Mouse (Mus musculus) embryo, embryonic 9.5 days (tissue): Measurements from ENCODE around the gene Fbxl5.

Experiments
- DNase-seq: peaks from one replicate; pipeline ENCODE4 v3.0.0-alpha.2; 2017; ENCODE audit errors: extremely low spot score

Gene Fbxl5

DNA sequence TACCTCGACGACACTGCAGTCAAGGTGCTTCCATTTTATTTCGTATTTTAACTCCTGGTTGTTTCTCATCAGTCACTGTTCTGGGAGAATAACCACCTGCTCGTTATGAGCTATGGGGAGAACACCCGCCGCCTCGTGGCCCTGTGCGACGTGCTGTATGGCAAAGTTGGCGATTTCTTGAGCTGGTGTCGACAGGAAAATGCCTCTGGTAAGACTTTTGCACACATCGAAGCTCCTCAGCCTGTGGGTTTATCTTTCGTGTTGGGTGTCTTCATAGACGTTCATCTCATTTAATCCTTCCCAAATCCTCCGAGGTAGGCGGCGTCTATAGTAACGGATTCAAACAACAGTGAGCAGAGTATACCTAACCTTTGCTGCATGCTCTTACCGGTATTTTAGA lies at the start of gene Fbxl5:
Gene Fbxl5 (minus strand): TSS at position 101 of the 400 bp plus-strand sequence.
- DNase-seq = no peak

DNA sequence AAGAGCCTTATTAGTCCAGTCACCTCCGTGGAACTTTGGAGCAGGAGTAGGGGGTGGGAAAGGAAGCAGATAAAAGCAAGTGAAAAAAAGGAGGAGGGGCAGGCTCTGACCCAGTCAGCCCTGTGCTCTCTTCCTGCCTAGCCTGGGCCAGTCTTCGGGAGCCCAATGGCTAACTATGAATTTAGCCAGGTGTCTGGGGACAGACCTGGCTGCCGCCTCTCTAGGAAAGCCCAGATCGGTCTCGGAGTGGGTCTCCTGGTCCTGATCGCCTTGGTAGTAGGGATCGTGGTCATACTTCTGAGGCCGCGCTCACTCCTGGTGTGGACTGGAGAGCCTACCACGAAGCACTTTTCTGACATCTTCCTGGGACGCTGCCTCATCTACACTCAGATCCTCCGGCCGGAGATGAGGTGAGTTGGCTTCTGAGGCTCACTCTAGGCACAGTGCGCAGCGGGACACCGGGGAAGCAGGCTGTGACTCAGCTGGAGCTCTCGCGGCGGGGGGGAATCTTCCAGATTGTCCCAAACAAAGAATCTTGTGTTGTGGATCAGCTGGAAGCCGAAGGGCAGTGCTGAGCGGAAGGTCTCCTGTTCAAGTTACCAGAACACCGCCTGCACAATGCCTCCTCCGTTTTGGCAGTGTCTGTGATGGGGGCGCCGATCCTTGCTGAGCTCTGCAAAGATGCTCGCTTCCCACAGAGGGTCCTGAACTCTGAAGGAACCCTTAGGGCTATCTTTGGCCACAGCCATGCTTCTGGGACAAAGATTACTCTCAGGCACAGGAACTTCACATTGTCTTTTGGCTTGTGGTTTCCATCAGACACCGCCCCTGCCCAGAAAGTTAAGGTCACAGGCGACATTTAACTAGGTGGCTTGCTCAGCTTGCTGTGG lies 47.5 kb upstream of the Fbxl5 start:
- DNase-seq = peak; percentile 59

DNA sequence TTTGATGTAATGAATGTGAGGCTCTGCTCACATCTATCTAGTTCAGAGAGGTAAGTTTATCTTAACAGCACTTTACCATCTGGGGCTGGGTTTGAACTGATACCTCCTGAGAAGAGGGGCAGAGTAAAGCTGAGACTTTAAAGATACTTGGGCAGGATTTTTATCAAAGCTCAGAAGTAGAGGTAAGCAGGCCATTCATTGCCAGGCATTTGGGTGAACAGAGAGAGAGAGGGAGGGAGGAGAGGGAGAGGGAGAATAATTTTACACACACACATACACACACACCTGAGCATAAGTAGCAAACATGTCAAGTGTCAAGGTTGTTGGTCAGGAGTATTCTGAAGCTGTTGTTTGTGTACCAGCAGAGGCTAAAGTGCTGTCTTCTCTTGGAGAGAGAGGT lies 46.8 kb upstream of the Fbxl5 start, which contains the start of gene Cd38:
Gene Cd38 (plus strand): TSS at position 301 of the 400 bp plus-strand sequence.
- DNase-seq = no peak

DNA sequence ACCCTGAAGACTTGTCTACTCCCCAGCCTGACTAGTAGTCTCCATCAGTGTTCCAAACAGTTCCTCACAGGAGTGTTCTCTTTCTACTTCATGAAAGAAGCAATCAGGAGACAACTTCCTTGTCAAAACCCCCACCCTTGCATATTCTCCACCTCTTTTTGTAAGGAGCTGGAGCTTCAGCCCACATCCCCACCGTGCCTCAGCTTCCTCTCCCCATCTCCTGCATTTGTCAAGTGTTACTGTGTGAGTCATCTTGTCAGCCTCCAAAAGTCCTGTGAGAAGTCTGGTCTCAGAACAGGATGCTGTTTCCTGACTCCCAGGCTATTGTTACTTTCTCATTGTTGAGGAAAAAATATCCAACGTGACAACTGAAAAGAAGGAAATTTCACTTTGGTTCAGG lies 43.9 kb upstream of the Fbxl5 start:
- no peak for DNase-seq

DNA sequence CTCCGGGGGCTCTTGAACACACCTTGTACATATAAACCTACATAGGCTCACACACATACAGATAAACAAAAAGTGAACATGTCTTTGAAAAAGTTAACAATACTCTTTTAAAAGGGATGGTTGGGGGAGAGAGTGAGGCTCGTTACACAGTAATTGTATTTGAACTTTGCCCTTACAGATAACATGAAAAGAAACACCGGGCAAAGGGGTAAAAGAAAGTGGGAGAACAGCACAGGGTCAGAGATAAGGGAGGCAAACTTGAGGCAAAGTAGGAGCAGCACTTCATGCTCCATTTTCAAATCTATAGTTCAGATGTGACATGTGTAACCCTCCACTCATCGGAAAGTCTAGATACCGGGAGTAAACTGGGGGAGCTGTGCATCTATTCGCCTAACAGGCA lies 42.2 kb upstream of the Fbxl5 start:
- no peak for DNase-seq

DNA sequence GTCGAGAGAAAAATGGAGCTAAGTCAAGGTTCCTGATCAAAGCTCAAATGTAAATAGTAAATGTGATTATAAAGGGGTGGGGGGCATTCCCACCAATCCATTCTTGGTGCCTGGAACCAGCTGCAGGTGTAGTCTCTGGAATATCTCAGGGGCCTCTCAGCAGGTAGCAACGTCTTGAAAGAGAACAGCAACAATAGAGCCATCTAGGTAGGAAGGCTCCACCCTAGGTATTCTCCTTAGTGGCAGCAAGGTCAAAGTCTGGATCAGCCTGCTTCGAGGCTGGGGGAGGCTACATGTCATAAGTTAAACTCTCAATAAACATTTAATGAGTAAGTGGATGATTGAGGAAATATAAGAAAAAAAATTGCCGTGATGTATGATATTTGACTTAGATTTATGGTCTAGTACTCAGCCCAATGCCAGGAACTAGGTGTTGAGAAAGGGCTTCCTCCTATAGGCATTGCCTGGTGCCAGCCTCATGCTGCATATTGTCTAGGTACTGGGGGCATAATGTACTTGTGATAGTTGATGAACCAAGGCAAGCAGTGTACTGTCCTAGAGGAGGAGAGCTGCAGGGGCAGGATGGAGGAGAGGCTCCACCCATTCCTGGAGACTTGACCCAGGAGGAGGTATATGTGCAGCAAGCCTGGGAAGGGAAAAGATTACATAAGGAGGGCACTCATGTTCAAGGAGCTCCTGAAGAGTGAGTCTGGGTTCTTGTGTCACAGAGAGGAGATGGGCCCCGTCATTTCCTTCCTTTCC lies 39.4 kb upstream of the Fbxl5 start:
- no peak for DNase-seq

DNA sequence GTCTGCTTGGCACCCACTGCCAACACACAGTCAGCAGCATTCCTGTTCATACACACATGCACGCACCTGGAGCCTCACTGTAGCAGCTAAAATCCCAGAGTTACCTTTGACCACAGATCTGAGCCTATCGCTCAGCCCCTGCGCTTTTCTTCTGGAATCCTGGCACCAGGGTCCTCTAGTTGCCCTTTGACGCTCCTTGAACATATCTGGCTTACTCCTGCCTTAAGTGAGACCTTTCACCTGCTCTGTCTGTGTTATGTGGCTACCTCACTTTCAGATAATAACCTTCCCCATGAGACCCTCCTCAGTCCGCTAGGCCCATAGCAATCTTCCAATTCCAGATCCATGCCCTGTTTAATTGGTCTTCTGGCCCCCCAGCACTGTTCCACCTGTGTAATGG lies 38.7 kb upstream of the Fbxl5 start:
- DNase-seq = no peak

DNA sequence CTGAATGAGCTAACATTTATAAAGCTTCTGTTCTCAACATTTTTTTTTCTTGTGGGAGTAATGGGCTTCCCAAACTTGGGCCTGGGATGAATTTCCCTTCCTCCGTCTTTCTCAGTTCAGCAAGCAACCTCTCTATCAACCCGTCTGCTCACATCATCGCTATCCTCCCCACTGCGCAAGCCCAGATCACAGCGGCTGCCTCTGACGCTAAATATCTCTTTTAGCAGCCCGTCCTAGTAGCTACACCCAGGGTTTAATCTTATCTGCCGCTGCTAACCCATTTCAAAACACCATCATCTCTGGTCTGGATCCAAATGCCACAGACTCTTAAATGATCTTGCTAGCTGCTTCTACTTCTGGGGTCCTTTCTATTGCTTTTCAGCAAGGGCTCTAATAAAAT lies 38.2 kb upstream of the Fbxl5 start:
- DNase-seq = no peak

DNA sequence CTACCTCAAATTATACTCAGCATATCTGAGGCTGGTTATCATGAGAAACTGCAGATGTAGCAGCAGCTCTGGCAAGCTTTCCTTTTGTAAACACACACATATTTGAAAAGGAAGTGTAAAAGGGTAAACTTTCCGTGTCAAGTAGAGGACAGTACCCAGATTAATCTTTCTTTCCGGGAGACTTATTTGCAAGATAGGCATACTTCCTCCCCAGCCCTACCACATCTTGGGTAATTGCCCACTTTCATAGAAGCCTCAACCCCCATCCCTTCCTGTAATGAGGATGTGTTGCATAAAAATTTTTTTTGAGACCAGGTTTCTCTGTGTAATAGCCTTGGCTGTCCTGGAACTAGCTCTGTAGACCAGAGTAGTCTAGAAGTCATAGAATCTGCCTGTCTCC lies 34.3 kb upstream of the Fbxl5 start:
- DNase-seq = no peak

DNA sequence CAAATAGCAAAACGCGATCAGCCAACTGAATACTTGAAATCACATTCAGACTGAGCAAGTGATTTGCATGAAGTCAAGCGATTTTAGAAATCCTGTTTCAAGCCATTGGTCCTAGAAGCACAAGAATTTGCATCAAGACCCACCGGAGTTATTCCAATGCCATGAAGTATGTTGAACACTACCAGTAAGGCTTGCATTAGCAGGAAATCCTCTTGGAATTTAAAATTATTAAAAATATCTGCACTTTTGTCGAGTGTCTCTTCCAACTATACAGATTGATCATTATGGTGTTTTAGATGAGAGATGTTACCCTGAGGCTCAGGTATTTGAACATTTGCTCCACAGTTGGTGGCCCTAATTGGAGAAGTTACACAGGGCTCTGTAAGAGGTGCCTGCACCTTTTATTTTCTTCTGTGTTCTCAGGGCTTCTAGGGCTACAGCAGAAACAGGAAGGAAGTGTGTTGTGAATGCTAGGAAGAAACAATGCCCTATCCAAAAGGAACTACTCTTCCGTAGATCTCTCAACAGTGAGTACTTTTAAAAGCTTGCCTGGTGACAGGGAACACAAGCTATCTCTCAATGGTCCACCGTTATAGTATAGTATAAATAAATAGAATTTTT lies 32.5 kb upstream of the Fbxl5 start:
- DNase-seq = no peak

DNA sequence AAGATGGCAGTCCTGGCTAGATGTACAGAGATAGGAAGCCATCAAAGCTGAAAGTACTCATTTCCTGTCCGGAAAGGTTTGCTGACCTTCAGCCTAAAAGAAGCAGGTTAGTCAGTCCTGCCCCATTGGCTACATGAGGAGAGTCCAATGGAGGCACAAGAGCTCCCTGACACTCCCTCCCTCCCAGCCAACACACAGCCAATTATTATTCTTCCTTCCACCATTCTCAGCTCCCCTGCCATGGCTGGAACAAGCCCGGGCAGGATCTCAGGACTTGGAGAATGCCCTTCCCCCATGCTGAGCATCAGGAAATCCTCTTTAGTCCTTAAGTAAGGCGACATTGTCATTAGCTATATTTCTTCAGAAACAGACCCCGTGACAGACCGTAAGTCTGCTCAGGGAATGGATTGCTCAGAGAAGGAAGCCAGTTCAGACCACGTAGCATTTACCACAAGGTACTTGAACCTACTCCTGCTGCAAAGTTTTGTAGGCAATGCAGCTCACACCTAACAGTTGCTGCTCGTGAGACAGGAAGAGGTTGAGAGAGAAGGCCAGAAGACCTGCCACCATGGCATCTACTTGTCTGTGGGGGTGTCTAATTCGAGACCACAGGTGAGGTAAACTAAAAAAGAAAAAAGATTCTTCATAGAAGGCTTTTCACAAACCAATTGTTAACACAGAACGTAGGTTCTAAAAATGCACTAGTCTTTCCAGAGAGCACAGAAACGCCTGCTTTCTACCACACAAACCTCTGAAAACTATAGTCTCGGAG lies 31.8 kb upstream of the Fbxl5 start:
- no peak for DNase-seq

DNA sequence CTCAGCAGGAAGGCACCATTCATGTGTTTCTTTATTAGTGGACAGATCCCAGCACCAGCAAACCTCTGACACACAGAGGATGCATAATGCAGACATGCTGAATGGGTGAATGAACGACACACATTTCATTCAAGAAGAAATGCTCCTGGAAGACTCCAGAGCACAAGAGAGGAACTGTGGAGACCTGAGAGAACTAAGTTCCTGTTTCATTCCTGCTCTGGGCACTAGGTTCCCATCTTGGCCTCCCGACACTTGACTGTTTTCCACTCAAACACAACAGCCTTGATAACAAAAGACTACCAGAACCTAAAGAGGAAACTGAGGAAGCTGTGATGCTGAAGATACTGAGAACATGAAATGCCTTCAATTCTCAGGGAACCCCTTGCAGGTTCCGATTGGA lies 26.8 kb upstream of the Fbxl5 start:
- DNase-seq = no peak

DNA sequence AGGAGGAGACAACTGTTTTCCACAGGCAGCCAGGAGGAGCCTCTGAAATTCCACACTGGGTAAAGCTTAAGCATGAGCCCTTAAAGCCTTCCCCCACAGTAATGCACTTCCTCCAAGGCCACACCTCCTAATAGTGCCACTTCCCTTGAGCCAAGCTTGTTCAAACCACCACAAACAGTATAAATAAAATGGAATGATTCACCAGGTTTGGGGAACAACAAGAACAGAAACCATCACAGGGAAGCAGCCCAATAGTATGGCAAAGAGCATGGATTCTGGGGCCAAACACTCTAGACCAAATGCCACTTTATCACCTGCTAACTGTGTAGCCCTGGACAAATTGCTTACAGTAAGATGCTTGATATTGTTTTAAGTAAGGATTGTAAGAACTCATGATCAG lies 26.1 kb upstream of the Fbxl5 start:
- no peak for DNase-seq

DNA sequence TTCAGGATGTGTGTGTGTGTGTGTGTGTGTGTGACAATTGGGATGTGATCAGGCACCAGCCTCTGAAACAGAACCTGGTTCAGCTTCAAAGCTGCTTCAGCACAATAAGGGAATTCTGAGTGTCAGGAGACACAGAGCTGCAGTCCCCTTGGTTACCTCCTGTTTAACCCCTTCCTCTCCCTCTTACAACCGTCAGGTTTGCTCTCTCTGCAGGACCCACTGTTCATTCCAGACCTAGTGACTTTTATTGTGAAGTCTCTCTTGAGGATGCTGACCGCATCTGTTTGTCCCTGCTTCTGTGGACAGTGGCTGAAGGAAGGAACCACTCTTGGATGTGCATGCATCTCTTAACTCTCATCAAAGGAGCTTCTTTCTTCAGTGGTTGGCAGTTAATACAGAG lies 24.8 kb upstream of the Fbxl5 start:
- no peak for DNase-seq

DNA sequence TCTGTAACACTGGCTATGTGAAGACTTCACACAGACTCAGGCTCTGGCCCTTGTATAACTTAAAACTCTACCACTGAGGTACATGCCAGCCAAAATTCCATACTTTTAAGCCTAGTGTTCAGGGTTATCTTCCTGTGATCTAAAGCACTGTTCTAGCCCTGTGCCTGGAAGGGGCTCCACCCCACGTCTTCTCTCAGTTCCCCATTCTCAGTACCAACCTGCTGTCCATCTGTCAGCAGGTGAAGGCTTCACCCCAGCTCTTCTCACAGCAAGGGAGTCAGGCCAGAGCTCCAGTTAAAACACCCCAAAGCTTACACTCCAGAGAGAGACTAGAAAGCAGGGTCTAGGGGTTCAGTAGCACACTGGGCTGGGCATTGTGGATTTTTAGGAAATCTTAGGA lies 24.2 kb upstream of the Fbxl5 start:
- no peak for DNase-seq

DNA sequence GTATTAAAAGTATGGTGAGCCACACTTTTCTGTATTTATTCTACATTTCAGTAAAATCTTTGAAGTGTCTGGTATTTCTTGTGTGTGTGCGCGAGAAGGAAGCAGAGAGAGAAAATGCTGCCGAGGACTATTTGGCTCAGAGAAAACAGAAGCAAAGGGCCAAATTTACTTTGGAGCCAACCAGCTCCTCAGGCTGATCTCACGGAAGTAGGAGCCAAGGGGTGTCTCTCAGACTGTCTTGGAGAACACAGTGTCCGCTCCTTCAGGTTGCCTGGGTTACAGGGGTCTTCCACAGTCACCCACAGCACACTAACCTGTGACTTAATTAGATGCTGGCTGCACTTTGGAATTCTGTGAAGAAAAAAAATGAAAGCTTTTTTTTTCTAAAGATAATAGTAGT lies 23.6 kb upstream of the Fbxl5 start:
- no peak for DNase-seq

DNA sequence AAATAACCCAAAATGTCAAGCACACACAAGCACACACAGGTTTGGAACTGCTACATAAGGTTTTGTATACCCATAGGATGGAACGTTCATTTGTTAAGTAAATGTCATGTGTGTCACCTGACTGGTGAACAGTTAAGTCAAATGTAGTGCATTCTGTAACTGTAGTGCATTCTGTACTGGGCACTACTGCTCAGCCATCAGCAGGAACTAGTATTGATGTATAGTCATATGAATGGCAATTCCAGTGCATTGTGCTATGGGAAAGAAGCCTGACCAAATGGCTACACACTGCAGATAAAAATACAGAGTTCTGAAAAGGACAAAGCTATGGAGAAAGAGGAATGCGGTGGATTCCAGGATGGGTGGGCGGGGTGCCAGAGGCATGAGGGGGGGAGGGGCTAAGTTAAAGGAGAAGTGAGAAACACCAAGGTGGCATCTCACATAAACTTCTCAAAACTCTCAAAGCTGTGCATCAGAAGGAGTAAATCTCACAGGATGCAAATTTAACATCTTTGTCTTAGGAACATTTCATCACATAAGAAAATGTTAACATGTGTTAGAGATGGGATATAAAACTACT lies 21.2 kb upstream of the Fbxl5 start:
- no peak for DNase-seq

DNA sequence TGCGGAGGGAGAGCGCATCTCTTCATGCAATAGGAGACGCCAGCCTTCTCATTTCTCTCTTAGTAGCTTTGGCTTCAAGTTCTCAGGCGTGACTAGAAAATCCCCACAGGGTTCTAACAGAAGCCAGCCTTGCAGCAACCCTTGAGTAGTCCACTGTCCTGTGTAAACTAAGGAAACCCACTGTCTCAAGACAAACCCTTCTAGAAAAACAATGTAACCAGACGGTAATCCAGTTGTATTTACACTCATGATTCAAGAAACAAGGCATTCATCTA lies 20.5 kb upstream of the Fbxl5 start:
- DNase-seq = no peak

DNA sequence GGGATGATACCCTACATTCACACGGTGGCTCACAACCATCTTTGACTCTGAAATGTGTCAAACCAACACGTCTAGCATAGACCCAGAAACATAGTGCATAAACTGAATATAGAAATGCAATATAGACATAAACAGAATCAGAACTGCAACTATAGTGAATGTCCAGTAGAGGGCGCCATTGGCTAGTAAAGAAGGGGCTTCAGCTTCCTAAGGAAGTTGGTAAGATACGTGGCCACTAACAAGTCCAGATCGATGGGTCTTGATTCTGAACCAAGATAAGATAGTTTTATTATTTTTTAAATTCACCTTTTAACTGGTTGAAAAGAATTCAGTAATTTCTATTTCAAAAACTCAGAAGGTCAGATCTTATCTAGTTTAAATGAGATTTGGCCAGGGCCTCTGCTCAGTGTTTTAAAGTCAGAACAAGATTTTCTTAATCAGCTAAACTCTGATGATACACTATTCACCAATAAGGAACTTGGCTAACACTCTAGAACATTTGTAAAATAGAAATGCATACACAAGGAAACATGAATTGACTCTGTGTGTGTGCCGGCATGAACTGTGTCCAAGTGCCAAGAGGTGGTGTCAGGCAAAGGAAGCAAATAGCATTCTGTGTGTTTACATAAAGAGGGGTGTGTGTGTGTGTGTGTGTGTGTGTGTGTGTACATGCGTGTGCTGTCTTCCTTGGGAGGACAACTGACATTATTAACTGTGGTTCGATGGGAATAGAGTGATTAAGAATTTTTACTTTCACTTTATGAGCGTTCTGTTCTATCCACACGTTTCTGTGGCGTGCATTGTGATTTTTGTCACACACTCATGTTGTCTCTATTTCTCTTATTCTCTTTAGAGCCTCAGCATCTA lies 19.9 kb upstream of the Fbxl5 start:
- peak; percentile 47 for DNase-seq

DNA sequence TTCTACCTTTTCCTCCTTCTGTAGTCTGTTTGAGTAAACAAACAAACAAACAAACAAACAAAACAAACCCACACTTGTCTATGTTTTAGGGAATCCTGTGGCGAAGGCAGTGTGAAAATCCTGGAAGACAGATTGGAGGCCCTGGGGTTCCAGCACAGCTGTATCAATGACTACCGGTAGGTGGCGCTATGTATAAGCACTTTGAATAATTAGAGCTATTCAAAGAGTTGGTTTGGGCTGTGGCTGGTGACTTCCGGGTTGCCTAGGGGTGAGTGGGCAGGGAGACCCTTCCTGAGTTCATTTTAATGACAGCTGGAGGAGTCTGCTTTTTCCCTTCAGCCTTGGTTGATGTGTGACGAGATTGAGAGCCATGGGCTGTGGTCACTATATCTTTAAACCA lies 15.9 kb upstream of the Fbxl5 start:
- DNase-seq = peak; percentile 29

DNA sequence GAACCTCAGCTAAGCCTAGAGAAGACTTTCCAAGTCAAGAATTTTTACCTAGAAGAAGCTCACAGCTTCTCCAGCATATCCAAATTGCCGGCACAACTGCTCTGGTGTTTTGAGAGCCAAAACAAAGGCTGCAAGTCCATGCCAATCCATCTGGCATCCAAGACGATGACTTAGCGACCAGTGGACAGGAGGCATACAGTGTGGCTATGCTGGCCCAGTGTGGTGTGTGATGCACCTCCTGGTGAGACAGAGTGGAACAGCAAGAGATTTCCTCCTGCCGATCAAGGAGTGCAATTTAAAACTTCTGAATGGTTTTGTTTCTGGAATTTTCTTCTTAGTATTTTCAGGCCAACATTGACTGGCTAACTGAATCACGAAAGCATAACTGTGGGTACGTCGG lies 15.2 kb upstream of the Fbxl5 start:
- DNase-seq = no peak
